Mouse (Mus musculus): ENCODE results near the gene Ola1. TPM values are rescaled to one million over a fixed set of nuclear protein-coding genes. Genes with fewer than 3 reads are reported as not detected.

Ola1 gene
- 100 to 1,000 TPM; 109 to 112 TPM for total RNA-seq (2021)
- long read RNA-seq, transcript Ola1-201 (11 exons, 2,175 nt): major isoform, 47 of 53 reads
- long read RNA-seq, partial matches to known transcripts: 2 of 53 reads
- long read RNA-seq, other reads (novel, unspliced or antisense): 4 of 53 reads

- no peak for DNase-seq (ENCODE audit: low spot score in 2 of 2)
These were observed at the start of gene Ola1 for GRCm38 (mm10) chr2:73218913-73219312. Gene Ola1 (minus strand): TSS chr2:73218924.

GRCm38 (mm10) chr2:73268281-73268680, 49.6 kb upstream of the Ola1 start:
- no peak for DNase-seq (ENCODE audit: low spot score in 2 of 2)

- no peak for DNase-seq (ENCODE audit: low spot score in 2 of 2)
These were observed 49.1 kb upstream of the Ola1 start for GRCm38 (mm10) chr2:73267818-73268217.

GRCm38 (mm10) chr2:73267231-73267630, 48.5 kb upstream of the Ola1 start:
- no peak for DNase-seq (ENCODE audit: low spot score in 2 of 2)

GRCm38 (mm10) chr2:73266623-73267022, 47.9 kb upstream of the Ola1 start:
- DNase-seq (ENCODE audit: low spot score in 2 of 2): no peak

- DNase-seq (ENCODE audit: low spot score in 2 of 2): no peak
These were observed 47.3 kb upstream of the Ola1 start for GRCm38 (mm10) chr2:73266011-73266410.

GRCm38 (mm10) chr2:73264611-73265195, 46.0 kb upstream of the Ola1 start:
- DNase-seq (ENCODE audit: low spot score in 2 of 2): peak in 1 of 2 experiments; percentile 14

GRCm38 (mm10) chr2:73263794-73264610, 45.3 kb upstream of the Ola1 start:
- no peak for DNase-seq (ENCODE audit: low spot score in 2 of 2)

- DNase-seq (ENCODE audit: low spot score in 2 of 2): no peak
These were observed 44.5 kb upstream of the Ola1 start for GRCm38 (mm10) chr2:73263172-73263765.

GRCm38 (mm10) chr2:73248701-73249100, 30.0 kb upstream of the Ola1 start:
- DNase-seq (ENCODE audit: low spot score in 2 of 2): no peak

- no peak for DNase-seq (ENCODE audit: low spot score in 2 of 2)
These were observed 22.6 kb upstream of the Ola1 start for GRCm38 (mm10) chr2:73241299-73241698.

GRCm38 (mm10) chr2:73231081-73231480, 12.4 kb upstream of the Ola1 start:
- no peak for DNase-seq (ENCODE audit: low spot score in 2 of 2)

- DNase-seq (ENCODE audit: low spot score in 2 of 2): peak; percentile 92 to 93
These were observed 4.7 kb downstream of the Ola1 start for GRCm38 (mm10) chr2:73213871-73214659.

GRCm38 (mm10) chr2:73213539-73213870, 5.2 kb downstream of the Ola1 start:
- DNase-seq (ENCODE audit: low spot score in 2 of 2): no peak

GRCm38 (mm10) chr2:73204328-73204727, 14.4 kb downstream of the Ola1 start:
- no peak for DNase-seq (ENCODE audit: low spot score in 2 of 2)

GRCm38 (mm10) chr2:73188488-73188887, 30.2 kb downstream of the Ola1 start:
- no peak for DNase-seq (ENCODE audit: low spot score in 2 of 2)

GRCm38 (mm10) chr2:73185185-73185584, 33.5 kb downstream of the Ola1 start:
- DNase-seq (ENCODE audit: low spot score in 2 of 2): no peak

- no peak for DNase-seq (ENCODE audit: low spot score in 2 of 2)
These were observed 49.2 kb downstream of the Ola1 start for GRCm38 (mm10) chr2:73169496-73169895.

- peak; percentile 20 to 68 for DNase-seq (ENCODE audit: low spot score in 2 of 2)
These were observed 51.6 kb downstream of the Ola1 start for GRCm38 (mm10) chr2:73167126-73167525.

GRCm38 (mm10) chr2:73164666-73165065, 54.1 kb downstream of the Ola1 start:
- no peak for DNase-seq (ENCODE audit: low spot score in 2 of 2)

- DNase-seq (ENCODE audit: low spot score in 2 of 2): no peak
These were observed 58.0 kb downstream of the Ola1 start for GRCm38 (mm10) chr2:73160772-73161171.
